Mouse (Mus musculus): ENCODE results near the gene Daam2.

Daam2 gene

DNA sequence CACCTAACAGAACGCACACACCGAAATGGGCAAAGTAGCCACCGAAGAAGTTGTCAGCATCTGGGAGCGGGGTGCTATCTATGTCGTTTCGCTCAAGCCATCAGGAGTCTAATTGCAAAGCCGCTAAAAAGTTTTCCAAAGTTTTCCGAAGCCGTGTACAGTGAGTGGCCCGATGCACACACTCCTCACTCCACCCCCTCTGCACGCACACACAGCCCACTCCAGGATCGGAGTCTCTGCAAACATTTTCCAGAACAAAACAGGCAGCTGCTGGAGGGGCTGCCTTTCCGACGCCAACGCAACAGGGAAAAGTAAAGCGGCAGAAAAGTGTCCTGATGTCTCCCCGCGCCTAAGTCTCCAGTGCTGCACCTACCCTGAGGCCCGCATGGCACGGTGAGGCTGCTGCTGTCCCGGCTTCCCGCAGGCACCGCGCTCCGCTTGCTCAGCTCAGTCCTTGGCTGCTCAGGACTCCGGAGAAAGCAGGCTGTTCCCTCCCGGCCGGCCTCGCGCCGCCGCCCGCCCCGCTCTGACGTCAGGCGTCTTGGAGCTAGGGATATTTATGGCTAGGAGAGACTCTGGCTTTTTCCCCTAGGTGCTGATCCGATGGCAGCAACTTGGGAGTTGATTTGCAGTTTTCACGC is at the start of gene Daam2:
Gene Daam2 (minus strand): TSS at position 514 of the 641 bp plus-strand sequence.
- TF ChIP-seq GATA4 (IDR thresholded peaks at IDR 0.05; ENCODE audit: insufficient replicate concordance, low read length): no peak

DNA sequence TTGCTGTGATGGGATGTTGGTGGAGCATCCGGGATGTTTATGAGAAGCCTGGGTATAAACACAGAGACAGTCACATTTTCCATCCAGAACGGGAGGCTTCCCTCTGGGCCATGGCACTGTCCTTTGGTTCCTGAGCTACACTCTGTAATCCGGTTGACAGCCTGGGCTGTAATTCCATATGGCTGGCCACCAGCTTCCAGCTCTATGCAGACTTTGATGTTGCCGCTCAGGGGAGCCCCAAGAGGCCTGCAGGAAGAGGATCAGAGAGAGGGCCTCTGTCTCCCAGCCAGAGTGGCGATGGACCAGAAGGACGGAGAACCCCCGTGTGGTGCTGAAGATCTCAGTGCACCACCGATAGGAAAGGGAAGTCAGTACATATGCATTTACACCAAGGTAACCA is 46.2 kb upstream of the Daam2 start:
- no peak for TF ChIP-seq GATA4 (IDR thresholded peaks at IDR 0.05; ENCODE audit: insufficient replicate concordance, low read length)

- no peak for TF ChIP-seq GATA4 (IDR thresholded peaks at IDR 0.05; ENCODE audit: insufficient replicate concordance, low read length)
Measured at GRCm38 (mm10) chr17:49607351-49608027, 43.3 kb upstream of the Daam2 start.

DNA sequence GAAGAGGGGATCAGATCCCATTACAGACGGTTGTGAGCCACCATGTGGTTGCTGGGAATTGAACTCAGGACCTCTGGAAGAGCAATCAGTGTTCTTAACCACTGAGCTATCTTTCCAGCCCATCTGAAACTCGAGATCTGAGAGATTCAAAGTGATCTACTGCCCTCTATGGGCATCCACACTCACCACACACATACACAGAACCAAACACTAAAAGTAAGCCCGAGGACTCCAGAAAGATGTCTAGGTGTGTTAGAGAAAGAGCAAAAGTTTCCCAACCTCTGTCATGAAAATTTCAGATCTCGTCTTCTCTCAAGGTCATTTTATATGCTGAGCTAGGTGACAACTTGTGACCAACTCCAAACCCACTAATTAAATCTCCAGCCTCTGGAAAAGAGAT is 41.3 kb upstream of the Daam2 start:
- no peak for TF ChIP-seq GATA4 (IDR thresholded peaks at IDR 0.05; ENCODE audit: insufficient replicate concordance, low read length)

DNA sequence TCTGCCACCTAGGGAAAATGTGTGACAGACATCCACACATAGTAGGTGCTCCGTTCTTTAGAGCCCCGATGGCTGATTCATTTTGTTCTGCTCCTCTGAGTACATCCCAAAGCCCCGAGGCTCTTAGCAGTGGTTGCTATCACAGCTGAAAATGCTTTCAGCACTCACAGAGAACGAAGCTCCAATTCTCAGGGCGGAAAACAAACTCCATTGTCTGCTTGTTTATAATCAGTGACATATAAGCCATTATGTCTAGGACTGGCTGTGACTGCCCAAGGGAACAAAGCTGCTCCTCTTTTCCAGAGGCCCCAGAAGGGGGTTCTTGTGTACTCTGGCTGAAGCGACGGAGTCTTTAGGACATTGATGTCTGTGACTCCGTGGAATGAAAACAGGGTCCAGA is 25.9 kb upstream of the Daam2 start:
- no peak for TF ChIP-seq GATA4 (IDR thresholded peaks at IDR 0.05; ENCODE audit: insufficient replicate concordance, low read length)

DNA sequence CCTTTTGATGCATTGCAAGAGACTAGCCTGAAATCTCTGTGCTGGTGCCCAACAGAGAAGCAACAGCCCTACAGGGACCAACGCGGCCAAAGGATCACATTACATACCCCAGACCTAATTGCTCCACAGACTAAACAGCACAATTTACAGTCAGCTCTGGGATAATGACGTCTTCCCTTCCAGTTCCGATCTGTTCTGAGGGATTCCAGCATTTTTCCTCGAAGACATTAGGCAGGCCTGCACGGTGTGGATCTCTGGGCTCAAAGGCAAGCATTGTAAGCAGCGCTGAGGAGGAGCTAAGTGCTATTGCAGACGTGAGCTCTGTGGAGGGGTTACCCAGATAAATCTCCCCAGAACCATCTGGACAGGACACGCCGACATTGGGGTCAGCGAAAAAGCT is 18.3 kb upstream of the Daam2 start:
- no peak for TF ChIP-seq GATA4 (IDR thresholded peaks at IDR 0.05; ENCODE audit: insufficient replicate concordance, low read length)

DNA sequence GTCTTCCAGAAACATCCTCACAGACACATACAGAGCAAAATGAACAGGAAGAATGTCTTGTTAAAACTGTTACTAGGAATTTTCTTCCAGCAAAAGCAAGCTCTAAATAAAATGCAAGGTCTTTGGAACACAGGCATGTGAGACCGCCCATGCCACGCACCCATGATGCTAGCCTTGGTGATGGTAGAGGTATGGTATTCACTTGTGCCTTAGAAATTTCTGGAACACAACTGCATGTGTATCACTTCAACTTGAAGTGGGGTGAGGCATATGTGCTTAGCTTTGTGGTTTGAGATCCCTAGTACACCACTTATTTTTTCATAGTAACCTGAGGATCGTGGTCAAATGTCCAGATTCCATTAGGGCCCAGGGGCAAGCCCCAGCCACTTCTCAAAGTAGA is 13.2 kb upstream of the Daam2 start:
- TF ChIP-seq GATA4 (IDR thresholded peaks at IDR 0.05; ENCODE audit: insufficient replicate concordance, low read length): no peak

- TF ChIP-seq GATA4 (IDR thresholded peaks at IDR 0.05; ENCODE audit: insufficient replicate concordance, low read length): no peak
Measured at GRCm38 (mm10) chr17:49568717-49569116, 4.6 kb upstream of the Daam2 start.

- TF ChIP-seq GATA4 (IDR thresholded peaks at IDR 0.05; ENCODE audit: insufficient replicate concordance, low read length): no peak
Measured at GRCm38 (mm10) chr17:49564489-49564888, 346 bp upstream of the Daam2 start.

- TF ChIP-seq GATA4 (IDR thresholded peaks at IDR 0.05; ENCODE audit: insufficient replicate concordance, low read length): no peak
Measured at GRCm38 (mm10) chr17:49563416-49563780, 745 bp downstream of the Daam2 start.

DNA sequence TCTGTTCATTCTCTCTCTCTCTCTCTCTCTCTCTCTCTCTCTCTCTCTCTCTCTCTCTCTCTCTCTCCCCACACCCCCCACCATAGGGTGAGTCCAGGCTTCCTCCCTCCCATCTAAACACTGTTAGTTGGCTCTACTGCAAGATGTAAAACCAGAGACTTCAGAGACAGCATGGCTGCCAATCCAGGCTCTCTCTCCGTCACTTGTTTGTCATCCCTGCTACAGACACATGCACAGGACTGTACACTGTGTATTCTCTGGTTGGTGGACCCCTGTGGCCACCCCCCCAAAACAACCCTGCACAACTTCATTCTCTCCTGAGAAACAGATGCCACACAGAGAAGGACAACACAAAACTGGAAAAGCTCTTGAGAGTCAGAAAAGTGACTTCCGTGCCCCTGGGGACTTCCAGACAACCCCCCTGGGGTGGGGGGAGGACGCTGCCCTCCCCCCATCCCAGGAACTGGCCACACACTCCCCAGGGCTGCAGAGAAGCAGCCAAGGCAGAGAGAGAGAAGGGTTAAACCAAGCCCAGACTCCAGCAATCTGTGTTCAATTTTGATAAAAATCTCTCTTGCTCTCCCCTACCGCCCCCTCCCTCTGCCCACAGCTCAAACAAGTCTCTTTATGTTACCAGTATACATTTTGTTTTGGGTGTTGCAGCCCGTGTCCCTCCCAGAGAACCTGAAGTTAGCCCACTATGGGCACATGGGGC is 1.3 kb downstream of the Daam2 start:
- TF ChIP-seq GATA4 (IDR thresholded peaks at IDR 0.05; ENCODE audit: insufficient replicate concordance, low read length): no peak

DNA sequence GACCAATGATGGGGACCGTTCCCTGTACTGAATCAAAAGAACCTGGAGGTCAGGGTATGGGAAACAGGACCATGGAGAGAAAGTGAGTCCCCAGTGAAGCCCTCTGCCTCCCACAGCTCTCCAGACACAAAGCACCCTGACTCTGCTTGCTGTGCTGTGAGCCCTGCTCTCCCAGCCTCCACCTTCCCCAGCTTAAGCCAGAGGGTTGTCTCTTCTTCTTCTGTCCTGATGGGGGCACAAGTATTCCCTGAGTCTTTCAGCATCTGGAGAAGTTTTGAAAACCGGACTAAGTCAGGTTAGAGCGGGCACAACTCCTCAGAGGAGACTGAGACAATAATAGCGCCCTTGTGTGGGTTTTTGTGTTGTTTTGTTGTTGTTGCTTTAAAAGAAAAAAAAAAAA is 2.2 kb downstream of the Daam2 start:
- TF ChIP-seq GATA4 (IDR thresholded peaks at IDR 0.05; ENCODE audit: insufficient replicate concordance, low read length): no peak

DNA sequence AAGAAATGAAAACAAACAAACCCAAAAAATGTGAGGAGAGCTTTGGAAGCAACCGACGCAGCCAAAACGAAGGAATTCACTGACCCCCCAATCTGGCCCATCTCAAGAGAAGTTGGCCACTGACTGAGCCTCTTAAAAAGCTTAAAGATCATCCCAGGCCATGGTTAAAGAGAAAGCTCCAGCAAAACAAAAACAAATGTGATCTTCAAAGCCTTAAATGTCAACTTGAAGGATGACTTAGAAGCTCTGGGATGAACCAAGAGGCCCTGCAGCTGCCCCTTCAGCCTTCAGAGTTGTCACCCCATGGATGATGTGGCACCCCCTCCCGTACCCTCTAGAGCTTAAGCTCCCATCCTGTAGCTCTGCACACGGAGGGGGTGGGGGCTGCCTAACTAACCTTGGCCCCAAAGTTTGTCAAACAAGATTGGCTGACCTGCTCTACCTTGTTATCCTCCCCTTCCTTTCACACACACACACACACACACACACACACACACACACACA is 4.3 kb downstream of the Daam2 start:
- TF ChIP-seq GATA4 (IDR thresholded peaks at IDR 0.05; ENCODE audit: insufficient replicate concordance, low read length): no peak

- no peak for TF ChIP-seq GATA4 (IDR thresholded peaks at IDR 0.05; ENCODE audit: insufficient replicate concordance, low read length)
Measured at GRCm38 (mm10) chr17:49556169-49556568, 8.0 kb downstream of the Daam2 start.

DNA sequence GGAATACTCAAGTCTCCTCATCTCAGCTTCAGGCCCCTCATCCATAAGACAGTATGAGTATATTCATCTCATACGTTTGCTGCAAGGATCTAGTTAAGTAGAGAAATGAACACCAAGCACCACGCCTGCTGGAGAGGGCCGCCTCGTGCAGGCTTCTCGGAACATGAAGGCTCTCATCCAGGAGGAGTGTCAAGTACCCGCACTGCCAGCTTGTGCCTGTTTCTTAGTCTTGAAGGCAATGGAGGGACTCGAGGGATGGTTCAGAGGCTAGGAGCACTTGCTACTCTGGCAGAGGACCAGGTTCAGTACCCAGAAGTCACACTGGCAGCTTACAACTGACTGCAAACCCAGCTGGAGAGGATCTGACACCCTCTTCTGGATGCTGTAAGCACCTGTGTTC is 12.2 kb downstream of the Daam2 start:
- TF ChIP-seq GATA4 (IDR thresholded peaks at IDR 0.05; ENCODE audit: insufficient replicate concordance, low read length): no peak

- no peak for TF ChIP-seq GATA4 (IDR thresholded peaks at IDR 0.05; ENCODE audit: insufficient replicate concordance, low read length)
Measured at GRCm38 (mm10) chr17:49551465-49551864, 12.7 kb downstream of the Daam2 start.
